Mouse (Mus musculus): Measurements from ENCODE around the gene Sgce.

DNA sequence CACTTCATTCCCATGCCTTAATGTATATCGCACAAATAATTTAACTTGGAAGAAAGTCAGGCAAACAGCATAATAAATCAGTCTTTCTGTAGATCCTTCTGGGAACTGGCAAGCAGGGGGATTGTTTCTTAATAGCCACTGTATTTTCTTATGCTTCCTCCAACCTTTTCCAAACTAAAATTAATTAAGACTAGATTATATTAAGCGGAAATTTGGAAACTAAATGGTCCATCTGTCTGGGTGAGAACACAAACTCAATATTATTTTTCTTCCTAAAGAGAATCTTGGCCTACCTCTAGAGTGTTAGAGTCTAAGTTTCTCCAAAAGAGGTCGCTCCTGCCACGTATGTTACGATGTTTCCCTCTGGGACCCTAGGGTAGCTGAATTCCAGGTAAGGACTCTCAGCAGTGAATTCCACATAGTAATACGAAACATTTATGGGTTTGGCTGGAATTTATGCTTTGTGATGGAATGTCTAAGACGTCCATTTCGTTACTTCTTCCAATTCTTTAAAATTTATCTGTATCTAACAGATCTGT is 94.3 kb downstream of the Sgce start:
- no peak for TF ChIP-seq CTCF (IDR thresholded peaks at IDR 0.05; ENCODE audit: low read depth, low read length)
- no peak for TF ChIP-seq POLR2A (IDR thresholded peaks at IDR 0.05; ENCODE audit: extremely low read depth, insufficient read depth, low read length)

Data from liver, adult 2 months (tissue).